Mouse (Mus musculus) MEL (cell line): Measurements from ENCODE around the gene Olfr1306.

ENCODE experiments used
- EP300 ChIP-seq, 2 experiments: IDR thresholded peaks; 2 replicates each; pipeline ENCODE4 v1.6.1; 2011; ENCODE audit warnings: improper control_type of control experiment in 2 of 2, low read length in 2 of 2, low read depth in 1 of 2, mild to moderate bottlenecking in 1 of 2
- GATA1 ChIP-seq: IDR thresholded peaks from 2 replicates; pipeline ENCODE4 v1.6.1; 2011; ENCODE audit warnings: low read depth, low read length, improper control_type of control experiment
- HCFC1 ChIP-seq: IDR thresholded peaks from 2 replicates; pipeline ENCODE4 v1.6.1; 2012; ENCODE audit warnings: low read depth, mild to moderate bottlenecking, inconsistent platforms, low read length, improper control_type of control experiment, moderate library complexity
- MEF2A ChIP-seq: IDR thresholded peaks from 2 replicates; pipeline ENCODE4 v1.6.1; 2014; ENCODE audit warnings: low read depth, mild to moderate bottlenecking, inconsistent platforms, low read length, improper control_type of control experiment; ENCODE audit not compliant: poor library complexity, insufficient replicate concordance, severe bottlenecking; ENCODE audit errors: extremely low read depth
- TCF12 ChIP-seq: IDR thresholded peaks from 2 replicates; pipeline ENCODE4 v1.6.1; 2014; ENCODE audit warnings: low read depth, mild to moderate bottlenecking, inconsistent platforms, low read length, improper control_type of control experiment, moderate library complexity

DNA sequence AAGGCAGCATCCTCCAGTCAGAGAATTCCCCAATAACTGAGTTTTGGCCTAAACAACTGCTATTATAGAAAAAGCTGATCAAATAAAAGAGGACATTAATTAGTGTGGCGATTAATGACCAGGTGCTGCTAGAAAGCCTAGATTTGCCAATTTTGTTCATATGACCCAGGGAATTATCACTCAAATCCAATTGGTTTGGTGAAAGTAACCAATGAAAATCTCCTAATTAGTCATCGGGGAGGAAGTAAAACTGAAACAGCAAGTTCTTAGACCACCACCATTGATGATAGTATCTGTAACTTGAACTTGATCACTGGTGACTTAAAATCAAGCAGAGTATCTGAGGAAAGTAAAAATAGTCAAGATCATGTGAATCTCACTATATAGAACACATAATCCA is 39.0 kb downstream of the Olfr1306 start, which contains the start of gene Olfr1305:
- TF ChIP-seq GATA1 (no peak), HCFC1 (no peak), MEF2A (no peak), EP300 (IDR thresholded peaks at IDR 0.05; ENCODE audit: low read depth in 1 of 2, low read length in 2 of 2) (no peak), TCF12 (no peak)
